Mouse (Mus musculus) erythroblast, embryonic 14.5 days (primary cell): ENCODE data around the gene Thsd4.

Source experiments
- GATA1 ChIP-seq: IDR thresholded peaks from 2 replicates; pipeline ENCODE4 v1.6.1; 2012; ENCODE audit warnings: low read length, inconsistent platforms, mixed read lengths
- TAL1 ChIP-seq: IDR thresholded peaks from 3 replicates; pipeline ENCODE4 v1.6.1; 2012; ENCODE audit warnings: low read length, inconsistent platforms, mixed read lengths

GRCm38 (mm10) chr9:60352351-60352750 is 169.5 kb downstream of the Thsd4 start:
- TF ChIP-seq TAL1 (no peak), GATA1 (no peak)
